In genomic region chr3:101099701-101100357, GRCm38 (mm10) we compare ENCODE assay signal across 22 mouse cellular contexts. TPM values are rescaled to one million over a fixed set of nuclear protein-coding genes. Genes with fewer than 3 reads are reported as not detected.
A peak's percentile ranks its signal among the peaks of the same experiment; 100 is the strongest.
DNase-seq lines count a peak whose midpoint lies in the region; ATAC-seq and TF ChIP-seq lines count a peak whose summit lies in the region.
"Had no signal": no experiment of that assay in that cellular context is flagged by ENCODE, and none has a peak within 500 bp of the region (broad histone marks: within the 10 kb centered on the region; RNA-seq: fewer than 3 reads in every experiment).

No protein-coding gene starts in this region.

- 48% methylated on average over 9 of the region's 9 CpGs for WGBS in embryonic facial prominence, embryonic 15.5 days
- WGBS in embryonic facial prominence, embryonic 10.5 days, result 88% methylated on average over 9 of the region's 9 CpGs
- WGBS in hindbrain, embryonic 13.5 days, result 71% methylated on average over 9 of the region's 9 CpGs
- 86% methylated on average over 9 of the region's 9 CpGs for WGBS in hindbrain, embryonic 10.5 days
- WGBS in midbrain, embryonic 15.5 days, result 81% methylated on average over 9 of the region's 9 CpGs
- WGBS in midbrain, postnatal 0 days, result 75% methylated on average over 9 of the region's 9 CpGs
- WGBS in kidney, adult 2 months, result 75% methylated on average over 9 of the region's 9 CpGs

- TF ChIP-seq CTCF in midbrain, postnatal 0 days (IDR thresholded peaks at IDR 0.05), result no peak
- TF ChIP-seq CTCF in kidney, adult 2 months (conservative IDR thresholded peaks at IDR 0.05; ENCODE audit: insufficient read depth, insufficient read length, low read depth, low read length), result no peak

- H3K27me3 ChIP-seq in embryonic facial prominence, embryonic 15.5 days, result no peaks in the 10 kb centered on the region
- no peaks in the 10 kb centered on the region for H3K27me3 ChIP-seq in embryonic facial prominence, embryonic 10.5 days (replicated peaks; ENCODE audit: low read depth, poor library complexity, severe bottlenecking)
- no peaks in the 10 kb centered on the region for H3K27me3 ChIP-seq in hindbrain, embryonic 13.5 days
- H3K27me3 ChIP-seq in hindbrain, embryonic 10.5 days (ENCODE audit: insufficient read depth, poor library complexity, severe bottlenecking), result no peaks in the 10 kb centered on the region
- no peaks in the 10 kb centered on the region for H3K27me3 ChIP-seq in midbrain, embryonic 15.5 days (replicated peaks)
- no peaks in the 10 kb centered on the region for H3K27me3 ChIP-seq in midbrain, postnatal 0 days (ENCODE audit: insufficient read depth, low read length)
- no peaks in the 10 kb centered on the region for H3K27me3 ChIP-seq in kidney, adult 2 months (replicated peaks; ENCODE audit: control insufficient read depth, insufficient read depth, low read length)
- H3K27me3 ChIP-seq: CH12.LX; neural tube, embryonic 12.5 days had no signal

- no peak overlapping the region for H3K9ac ChIP-seq in embryonic facial prominence, embryonic 15.5 days
- H3K9ac ChIP-seq in hindbrain, embryonic 13.5 days, result peak overlapping the region; percentile 20; the same call in 1 of the 2 replicates
- H3K9ac ChIP-seq in midbrain, embryonic 15.5 days, result no peak overlapping the region
- H3K9ac ChIP-seq in midbrain, postnatal 0 days (replicated peaks; ENCODE audit: low read length, poor library complexity, severe bottlenecking), result no peak overlapping the region
- H3K9ac ChIP-seq: forebrain, postnatal 0 days; hindbrain, embryonic 14.5 days; neural tube, embryonic 12.5 days had no signal

- no peak for DNase-seq in embryonic facial prominence, embryonic 10.5 days (ENCODE audit: low spot score)
- no peak for DNase-seq in hindbrain, embryonic 10.5 days (ENCODE audit: low spot score)
- DNase-seq in midbrain, postnatal 0 days (ENCODE audit: low spot score), result no peak
- no peak for DNase-seq in kidney, adult 2 months
- no peak for DNase-seq in cerebellum, postnatal 36 days
- DNase-seq: adrenal gland, adult 2 months; cerebellum, adult 2 months; forebrain, postnatal 0 days; heart, postnatal 14 days; kidney, adult 9 months; kidney, postnatal 25 days; lung, adult 18-20 months; thymus, postnatal 36 days had no signal

- no peaks in the 10 kb centered on the region for H3K9me3 ChIP-seq in embryonic facial prominence, embryonic 15.5 days (replicated peaks)
- H3K9me3 ChIP-seq in embryonic facial prominence, embryonic 10.5 days, result no peaks in the 10 kb centered on the region
- no peaks in the 10 kb centered on the region for H3K9me3 ChIP-seq in hindbrain, embryonic 13.5 days
- no peaks in the 10 kb centered on the region for H3K9me3 ChIP-seq in hindbrain, embryonic 10.5 days
- no peaks in the 10 kb centered on the region for H3K9me3 ChIP-seq in midbrain, embryonic 15.5 days
- H3K9me3 ChIP-seq in midbrain, postnatal 0 days (ENCODE audit: low read length), result no peaks in the 10 kb centered on the region
- H3K9me3 ChIP-seq: neural tube, embryonic 12.5 days had no signal

- no peak for ATAC-seq in embryonic facial prominence, embryonic 15.5 days (ENCODE audit: insufficient number of reproducible peaks, low FRiP score, low TSS enrichment, low read depth)
- ATAC-seq in hindbrain, embryonic 13.5 days (ENCODE audit: low FRiP score), result no peak
- ATAC-seq in midbrain, embryonic 15.5 days (replicated peaks), result no peak
- ATAC-seq in midbrain, postnatal 0 days (ENCODE audit: low FRiP score), result no peak
- ATAC-seq: forebrain, postnatal 0 days had no signal

- TF ChIP-seq POLR2A in kidney, adult 2 months (IDR thresholded peaks at IDR 0.05; ENCODE audit: low read depth, low read length), result no peak

- H3K27ac ChIP-seq in embryonic facial prominence, embryonic 15.5 days (replicated peaks), result peak overlapping the region; percentile 65
- no peak overlapping the region for H3K27ac ChIP-seq in embryonic facial prominence, embryonic 10.5 days (replicated peaks)
- no peak overlapping the region for H3K27ac ChIP-seq in hindbrain, embryonic 13.5 days
- H3K27ac ChIP-seq in hindbrain, embryonic 10.5 days, result no peak overlapping the region
- H3K27ac ChIP-seq in midbrain, embryonic 15.5 days, result 0 out of 2 replicates have a peak overlapping the region, but pooled peaks have one; percentile 4
- no peak overlapping the region for H3K27ac ChIP-seq in midbrain, postnatal 0 days (ENCODE audit: low read depth, low read length)
- no peak overlapping the region for H3K27ac ChIP-seq in kidney, adult 2 months (ENCODE audit: insufficient read depth, low read depth, low read length)
- H3K27ac ChIP-seq: hindbrain, embryonic 14.5 days; neural tube, embryonic 12.5 days had no signal

- H3K4me2 ChIP-seq in embryonic facial prominence, embryonic 15.5 days (replicated peaks), result no peak overlapping the region
- no peak overlapping the region for H3K4me2 ChIP-seq in hindbrain, embryonic 13.5 days
- H3K4me2 ChIP-seq in midbrain, embryonic 15.5 days, result no peak overlapping the region
- no peak overlapping the region for H3K4me2 ChIP-seq in midbrain, postnatal 0 days (ENCODE audit: low read depth, low read length, poor library complexity, severe bottlenecking)
- H3K4me2 ChIP-seq: hindbrain, embryonic 14.5 days; neural tube, embryonic 12.5 days had no signal

- H3K36me3 ChIP-seq in embryonic facial prominence, embryonic 15.5 days, result no peaks in the 10 kb centered on the region
- H3K36me3 ChIP-seq in embryonic facial prominence, embryonic 10.5 days (replicated peaks), result no peaks in the 10 kb centered on the region; the same call in 1 of the 2 replicates
- H3K36me3 ChIP-seq in hindbrain, embryonic 13.5 days, result no peaks in the 10 kb centered on the region
- no peaks in the 10 kb centered on the region for H3K36me3 ChIP-seq in hindbrain, embryonic 10.5 days
- H3K36me3 ChIP-seq in midbrain, embryonic 15.5 days (replicated peaks), result no peaks in the 10 kb centered on the region
- H3K36me3 ChIP-seq in midbrain, postnatal 0 days (ENCODE audit: insufficient read depth, low read length), result no peaks in the 10 kb centered on the region
- no peaks in the 10 kb centered on the region for H3K36me3 ChIP-seq in kidney, adult 2 months (ENCODE audit: control insufficient read depth, insufficient read depth, low read length)
- H3K36me3 ChIP-seq: neural tube, embryonic 12.5 days had no signal

- peaks cover 60% of the 10 kb centered on the region for H3K4me1 ChIP-seq in embryonic facial prominence, embryonic 15.5 days
- H3K4me1 ChIP-seq in embryonic facial prominence, embryonic 10.5 days, result peaks cover 32% of the 10 kb centered on the region
- H3K4me1 ChIP-seq in hindbrain, embryonic 13.5 days (replicated peaks), result peaks cover 15% of the 10 kb centered on the region
- H3K4me1 ChIP-seq in hindbrain, embryonic 10.5 days (replicated peaks), result peaks cover 10% of the 10 kb centered on the region; the same call in 1 of the 2 replicates
- peaks cover 13% of the 10 kb centered on the region for H3K4me1 ChIP-seq in midbrain, embryonic 15.5 days
- H3K4me1 ChIP-seq in midbrain, postnatal 0 days (ENCODE audit: insufficient read depth, low read length), result 0 out of 2 replicates have a peak, but pooled peaks cover 7% of the 10 kb centered on the region
- no peaks in the 10 kb centered on the region for H3K4me1 ChIP-seq in kidney, adult 2 months (ENCODE audit: control insufficient read depth, insufficient read depth, low read length)

- H3K4me3 ChIP-seq in embryonic facial prominence, embryonic 15.5 days (replicated peaks), result no peak overlapping the region
- no peak overlapping the region for H3K4me3 ChIP-seq in embryonic facial prominence, embryonic 10.5 days
- no peak overlapping the region for H3K4me3 ChIP-seq in hindbrain, embryonic 13.5 days
- H3K4me3 ChIP-seq in hindbrain, embryonic 10.5 days, result no peak overlapping the region
- no peak overlapping the region for H3K4me3 ChIP-seq in midbrain, embryonic 15.5 days
- no peak overlapping the region for H3K4me3 ChIP-seq in midbrain, postnatal 0 days (ENCODE audit: low read depth, low read length)
- no peak overlapping the region for H3K4me3 ChIP-seq in kidney, adult 2 months (ENCODE audit: insufficient read depth, low read depth, low read length)
- H3K4me3 ChIP-seq: neural tube, embryonic 12.5 days had no signal

RNA-seq across cellular contexts. Expression of gene Ptgfrn, which starts 10.2 kb away (rescaled TPM):
- 7.4 and 9.8 TPM in 2 replicates for polyA plus RNA-seq in embryonic facial prominence, embryonic 15.5 days (2015; fragmentation: Nextera tagmentation; extraction: Ambion mirVana)
- 3.9 and 4.1 TPM in 2 replicates for polyA plus RNA-seq in embryonic facial prominence, embryonic 10.5 days (2016; fragmentation: Nextera tagmentation; extraction: Ambion mirVana)
- polyA plus RNA-seq in hindbrain, embryonic 13.5 days (2015; fragmentation: Nextera tagmentation; extraction: Ambion mirVana), result 2.1 and 2.4 TPM in 2 replicates
- 2.0 and 2.1 TPM in 2 replicates for polyA plus RNA-seq in hindbrain, embryonic 10.5 days (2016; fragmentation: Nextera tagmentation; extraction: Ambion mirVana)
- polyA plus RNA-seq in midbrain, embryonic 15.5 days (2015; fragmentation: Nextera tagmentation; extraction: Ambion mirVana), result 2.6 and 2.7 TPM in 2 replicates
- total RNA-seq in midbrain, postnatal 0 days (2014; rRNA removed), result 53.9 and 58.5 TPM in 2 replicates
- polyA plus RNA-seq in midbrain, postnatal 0 days (2015; fragmentation: Nextera tagmentation; extraction: Ambion mirVana), result 3.7 and 3.8 TPM in 2 replicates
- 5.2 and 5.5 TPM in 2 replicates for polyA plus RNA-seq in kidney, adult 2 months (2012; rRNA removed)
- total RNA-seq: CH12.LX; common myeloid progenitor, adult 5-6 weeks; granulocyte monocyte progenitor cell, adult 5-6 weeks; MEL had no signal

Comparison
In these comparisons a context has a peak if more than half of its experiments do, and no peak if none do; other contexts are left out.
1. H3K27ac ChIP-seq: peak in embryonic facial prominence, embryonic 15.5 days (single experiment) and midbrain, embryonic 15.5 days (single experiment); none in embryonic facial prominence, embryonic 10.5 days (single experiment), hindbrain, embryonic 13.5 days (single experiment), hindbrain, embryonic 10.5 days (single experiment), midbrain, postnatal 0 days (single experiment) and kidney, adult 2 months (single experiment).